Mouse (Mus musculus): ENCODE results near the gene Dcps. TPM values are rescaled to one million over a fixed set of nuclear protein-coding genes. Genes with fewer than 3 reads are reported as not detected.

The Dcps gene
- polyA plus RNA-seq, 1 experiment from 2014 or later = 66.1 TPM

GRCm38 (mm10) chr9:35095726-35096125, 80.1 kb downstream of the Dcps start:
- no peaks in the 10 kb centered on the region for H3K36me3 ChIP-seq (ENCODE audit: control insufficient read depth, insufficient read depth, low read length)
- no peak overlapping the region for H3K27ac ChIP-seq (ENCODE audit: low read depth, low read length)
- WGBS = 80% methylated on average over 1 of the region's 1 CpGs
- no peaks in the 10 kb centered on the region for H3K27me3 ChIP-seq (ENCODE audit: control insufficient read depth, insufficient read depth, low read length)
- H3K9ac ChIP-seq (replicated peaks; ENCODE audit: low read depth, low read length) = no peak overlapping the region
- H3K4me1 ChIP-seq (ENCODE audit: control insufficient read depth, insufficient read depth, low read length) = no peaks in the 10 kb centered on the region
- no peak for ATAC-seq (ENCODE audit: low read depth)
- no peak overlapping the region for H3K4me3 ChIP-seq (ENCODE audit: low read depth, low read length)
- no peaks in the 10 kb centered on the region for H3K9me3 ChIP-seq (ENCODE audit: control insufficient read depth, low read length)
- H3K4me2 ChIP-seq (ENCODE audit: low read depth, low read length) = no peak overlapping the region

DNA sequence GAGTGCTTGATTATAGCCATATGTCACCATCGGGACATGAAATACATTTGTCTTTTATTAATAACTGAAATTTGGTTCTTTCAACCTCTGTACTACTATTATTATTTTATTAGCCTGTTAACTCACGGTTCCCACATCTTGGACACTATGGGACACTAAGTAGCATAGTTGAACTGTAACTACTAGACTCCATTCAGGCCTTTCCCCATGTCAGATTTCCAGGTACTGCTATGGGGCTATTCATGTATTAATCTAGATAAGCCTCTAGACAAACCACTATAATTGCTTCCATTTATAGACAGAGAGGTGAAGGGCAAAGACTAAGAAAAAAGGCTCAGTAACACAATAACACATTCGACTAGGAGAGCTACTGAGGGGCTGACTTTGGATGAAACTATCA, 82.5 kb downstream of the Dcps start:
- Histone ChIP-seq H3K27me3 (ENCODE audit: control insufficient read depth, insufficient read depth, low read length) (no peaks in the 10 kb centered on the region), H3K9ac (replicated peaks; ENCODE audit: low read depth, low read length) (no peak overlapping the region), H3K36me3 (ENCODE audit: control insufficient read depth, insufficient read depth, low read length) (no peaks in the 10 kb centered on the region), H3K27ac (ENCODE audit: low read depth, low read length) (no peak overlapping the region), H3K4me3 (ENCODE audit: low read depth, low read length) (no peak overlapping the region), H3K4me1 (ENCODE audit: control insufficient read depth, insufficient read depth, low read length) (no peaks in the 10 kb centered on the region), H3K4me2 (ENCODE audit: low read depth, low read length) (no peak overlapping the region), H3K9me3 (ENCODE audit: control insufficient read depth, low read length) (no peaks in the 10 kb centered on the region)
- no peak for ATAC-seq (ENCODE audit: low read depth)
- 93% methylated on average over 3 of the region's 3 CpGs for WGBS

GRCm38 (mm10) chr9:35092904-35093303, 83.0 kb downstream of the Dcps start:
- 89% methylated on average over 2 of the region's 2 CpGs for WGBS
- Histone ChIP-seq H3K4me1 (ENCODE audit: control insufficient read depth, insufficient read depth, low read length) (no peaks in the 10 kb centered on the region), H3K9ac (replicated peaks; ENCODE audit: low read depth, low read length) (no peak overlapping the region), H3K36me3 (ENCODE audit: control insufficient read depth, insufficient read depth, low read length) (no peaks in the 10 kb centered on the region), H3K27ac (ENCODE audit: low read depth, low read length) (no peak overlapping the region), H3K4me2 (ENCODE audit: low read depth, low read length) (no peak overlapping the region), H3K27me3 (ENCODE audit: control insufficient read depth, insufficient read depth, low read length) (no peaks in the 10 kb centered on the region), H3K4me3 (ENCODE audit: low read depth, low read length) (no peak overlapping the region), H3K9me3 (ENCODE audit: control insufficient read depth, low read length) (no peaks in the 10 kb centered on the region)
- no peak for ATAC-seq (ENCODE audit: low read depth)

Other genes with a start within 250 kb of the Dcps start
- 8.9 and 10.6 TPM in 2 replicates for gene St3gal4, start 56.8 kb downstream of the Dcps start, polyA plus RNA-seq (2014; fragmentation: Nextera tagmentation; extraction: Ambion mirVana)
- 64.9 and 71.4 TPM in 2 replicates for gene Srpr, start 24.1 kb upstream of the Dcps start, polyA plus RNA-seq (2014; fragmentation: Nextera tagmentation; extraction: Ambion mirVana)
- gene Tirap, start 24.2 kb upstream of the Dcps start, polyA plus RNA-seq (2014; fragmentation: Nextera tagmentation; extraction: Ambion mirVana) = 3.8 and 5.1 TPM in 2 replicates
- 39.3 and 44.2 TPM in 2 replicates for gene Foxred1, start 35.0 kb upstream of the Dcps start, polyA plus RNA-seq (2014; fragmentation: Nextera tagmentation; extraction: Ambion mirVana)
- gene Fam118b, start 91.7 kb upstream of the Dcps start, polyA plus RNA-seq (2014; fragmentation: Nextera tagmentation; extraction: Ambion mirVana) = 55.1 and 60.6 TPM in 2 replicates
- gene Rpusd4, start 91.8 kb upstream of the Dcps start, polyA plus RNA-seq (2014; fragmentation: Nextera tagmentation; extraction: Ambion mirVana) = 15.8 and 19.0 TPM in 2 replicates
- gene Cdon, start 245.1 kb upstream of the Dcps start, polyA plus RNA-seq (2014; fragmentation: Nextera tagmentation; extraction: Ambion mirVana) = 3.4 and 4.6 TPM in 2 replicates

Measured in neural tube, embryonic 14.5 days (tissue).